Mouse (Mus musculus) C2C12 (cell line): ENCODE data around the gene Epha1. TPM values are rescaled to one million over a fixed set of nuclear protein-coding genes. Genes with fewer than 3 reads are reported as not detected.

ENCODE experiments used
- H3K27me3 ChIP-seq: one replicate; pipeline ENCODE4 v1.6.1; 2011; ENCODE audit not compliant: control insufficient read depth, insufficient read depth, insufficient read length
- H3K36me3 ChIP-seq: one replicate; pipeline ENCODE4 v1.6.1; 2011; ENCODE audit not compliant: control insufficient read depth, insufficient read depth
- H3K4me3 ChIP-seq: one replicate; pipeline ENCODE4 v1.5.1; 2011; ENCODE audit warnings: mild to moderate bottlenecking, control low read depth; ENCODE audit not compliant: poor library complexity, insufficient read depth, severe bottlenecking
- H3K79me2 ChIP-seq: one replicate; pipeline ENCODE4 v1.6.1; 2011; ENCODE audit not compliant: control insufficient read depth, insufficient read depth
- H3K79me3 ChIP-seq: one replicate; pipeline ENCODE4 v1.6.1; 2011; ENCODE audit warnings: low read depth, control low read depth
- H3ac ChIP-seq: one replicate; pipeline ENCODE3; 2011; ENCODE audit warnings: low read depth; ENCODE audit not compliant: control insufficient read depth, insufficient read length
- CEBPB ChIP-seq: IDR thresholded peaks from one replicate; pipeline ENCODE4 v1.6.1; 2011; ENCODE audit warnings: low read depth, mild to moderate bottlenecking, control low read depth, moderate library complexity
- CTCF ChIP-seq: IDR thresholded peaks from one replicate; pipeline ENCODE4 v1.5.1; 2011; ENCODE audit not compliant: control insufficient read depth, insufficient read depth, insufficient read length
- FOSL1 ChIP-seq: IDR thresholded peaks from one replicate; pipeline ENCODE4 v1.8.0; 2011; ENCODE audit warnings: mild to moderate bottlenecking, low read length; ENCODE audit not compliant: poor library complexity, insufficient read depth, severe bottlenecking
- MAX ChIP-seq: IDR thresholded peaks from one replicate; pipeline ENCODE4 v1.6.1; 2011; ENCODE audit warnings: mild to moderate bottlenecking, control low read depth
- MYOD1 ChIP-seq: IDR thresholded peaks from one replicate; pipeline ENCODE4 v1.6.1; 2011; ENCODE audit warnings: low read depth; ENCODE audit not compliant: control insufficient read depth, insufficient read length
- MYOG ChIP-seq: IDR thresholded peaks from one replicate; pipeline ENCODE4 v1.6.1; 2011; ENCODE audit not compliant: control insufficient read depth, insufficient read length; ENCODE audit errors: extremely low read depth
- USF1 ChIP-seq: IDR thresholded peaks from one replicate; pipeline ENCODE4 v1.6.1; 2011; ENCODE audit warnings: low read depth, mild to moderate bottlenecking, control low read depth, moderate library complexity
- polyA plus RNA-seq: library from polyadenylated mRNA; unstranded; fragments of >200 nt; fragmentation: generic; extraction: Trizol; gene quantifications from one replicate; pipeline ENCODE4 v1.2.1, GENCODE M21; 2012; ENCODE audit warnings: missing spikeins

Epha1 gene
- polyA plus RNA-seq, 1 experiment: 8.4 TPM

DNA sequence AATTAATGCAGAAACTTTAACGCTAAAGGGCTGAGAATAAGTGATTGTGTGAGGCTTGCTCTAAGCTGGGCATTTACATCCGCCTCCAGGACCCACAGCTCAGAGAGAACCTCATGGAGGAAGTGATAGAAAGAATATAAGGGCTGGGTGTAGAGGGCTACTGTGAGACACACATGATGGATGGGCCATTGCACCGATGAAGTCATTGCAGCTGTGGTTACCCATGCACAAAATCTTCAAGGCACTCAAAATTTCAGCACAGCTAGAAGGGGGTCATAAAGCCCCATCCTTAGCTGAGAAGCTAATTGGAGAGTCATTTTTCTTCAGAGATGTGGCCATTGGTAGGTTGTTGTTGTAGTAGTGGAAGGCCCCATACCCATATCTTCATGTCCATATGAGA, 25.2 kb upstream of the Epha1 start:
- TF ChIP-seq CEBPB (no peak), MAX (no peak), MYOD1 (no peak), MYOG (no peak), CTCF (no peak), USF1 (no peak)
- no peak overlapping the region for H3K4me3 ChIP-seq
- no peak overlapping the region for H3ac ChIP-seq
- no peaks in the 10 kb centered on the region for H3K36me3 ChIP-seq
- H3K79me3 ChIP-seq: no peaks in the 10 kb centered on the region
- no peaks in the 10 kb centered on the region for H3K27me3 ChIP-seq
- no peaks in the 10 kb centered on the region for H3K79me2 ChIP-seq

DNA sequence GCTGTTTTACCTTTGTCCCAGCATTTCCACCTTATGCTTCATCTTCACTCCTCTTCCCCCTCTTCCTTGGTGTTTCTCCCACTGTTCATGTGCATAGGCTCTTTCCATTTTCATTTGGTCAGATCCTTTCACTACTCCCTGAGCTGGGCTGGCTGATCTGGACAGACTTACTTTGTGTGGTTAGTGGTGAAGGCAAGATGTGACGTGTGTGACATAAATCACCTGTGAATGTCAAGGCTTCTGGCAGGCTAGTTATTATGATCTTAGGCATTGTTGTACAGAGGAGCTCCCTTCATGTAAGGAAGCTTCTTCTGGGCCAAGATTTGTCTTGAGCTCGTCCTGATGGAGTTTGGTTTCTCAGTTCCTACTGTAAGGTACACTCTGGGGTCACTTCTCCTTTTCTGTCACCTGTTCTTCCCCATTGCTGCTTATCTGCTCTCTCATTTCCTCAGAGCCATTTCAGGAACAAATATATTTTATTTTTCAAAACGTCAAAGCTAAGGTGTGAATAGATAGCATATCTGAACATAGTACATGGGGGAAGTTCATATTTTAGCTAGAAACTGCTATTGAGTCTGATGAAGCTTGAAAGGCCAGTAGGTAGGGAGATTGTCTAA, 24.1 kb upstream of the Epha1 start:
- Histone ChIP-seq H3K36me3 (no peaks in the 10 kb centered on the region), H3ac (no peak overlapping the region), H3K79me2 (no peaks in the 10 kb centered on the region), H3K27me3 (no peaks in the 10 kb centered on the region), H3K79me3 (no peaks in the 10 kb centered on the region), H3K4me3 (no peak overlapping the region)
- TF ChIP-seq CEBPB (no peak), MYOG (no peak), FOSL1 (no peak)

DNA sequence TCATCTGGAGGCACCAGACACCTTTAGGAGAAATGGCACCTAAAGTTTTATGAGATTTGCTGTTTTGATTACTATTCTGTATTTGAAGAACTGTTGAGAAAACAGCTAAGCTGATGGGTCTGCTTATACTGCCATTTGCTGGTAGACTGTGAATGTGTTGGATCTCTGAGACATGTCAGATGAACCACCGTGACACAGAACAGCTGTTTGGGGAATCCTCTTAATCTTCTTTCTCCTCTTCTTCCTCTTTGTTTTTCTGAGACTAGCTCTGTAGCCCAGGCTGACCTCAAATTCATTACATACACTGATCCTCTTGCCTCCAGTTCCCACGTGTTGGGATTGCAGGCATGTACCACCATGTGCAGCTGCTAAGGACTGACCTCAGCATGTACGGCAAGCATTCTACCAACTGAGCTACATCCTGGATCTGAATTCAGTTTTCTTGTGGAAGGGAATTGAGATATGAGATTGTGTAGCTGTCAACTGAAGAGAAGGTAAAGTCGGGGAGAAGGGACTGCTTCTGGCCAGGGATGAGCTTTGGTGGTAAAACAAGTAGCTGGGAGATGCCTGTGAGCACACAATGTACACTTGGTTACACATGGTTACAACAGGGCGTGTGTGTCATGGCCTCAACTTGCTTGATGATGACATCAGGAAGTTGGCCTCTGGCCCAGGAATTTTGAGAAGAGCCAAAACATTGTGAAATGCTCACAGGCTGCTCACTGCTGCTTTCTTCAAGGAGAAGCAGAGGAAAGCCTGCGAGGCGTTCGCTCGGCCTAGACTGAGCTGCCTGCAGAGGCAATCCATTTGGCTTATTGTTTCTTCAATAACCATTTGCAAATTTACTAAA, 23.1 kb upstream of the Epha1 start:
- no peak overlapping the region for H3K4me3 ChIP-seq
- H3K79me2 ChIP-seq: no peaks in the 10 kb centered on the region
- H3K79me3 ChIP-seq: no peaks in the 10 kb centered on the region
- H3ac ChIP-seq: no peak overlapping the region
- peak; percentile 95 for TF ChIP-seq CEBPB
- TF ChIP-seq FOSL1: no peak
- no peak for TF ChIP-seq USF1
- TF ChIP-seq MAX: peak; percentile 70
- TF ChIP-seq CTCF: no peak
- no peak for TF ChIP-seq MYOG
- no peak for TF ChIP-seq MYOD1
- no peaks in the 10 kb centered on the region for H3K27me3 ChIP-seq
- no peaks in the 10 kb centered on the region for H3K36me3 ChIP-seq

DNA sequence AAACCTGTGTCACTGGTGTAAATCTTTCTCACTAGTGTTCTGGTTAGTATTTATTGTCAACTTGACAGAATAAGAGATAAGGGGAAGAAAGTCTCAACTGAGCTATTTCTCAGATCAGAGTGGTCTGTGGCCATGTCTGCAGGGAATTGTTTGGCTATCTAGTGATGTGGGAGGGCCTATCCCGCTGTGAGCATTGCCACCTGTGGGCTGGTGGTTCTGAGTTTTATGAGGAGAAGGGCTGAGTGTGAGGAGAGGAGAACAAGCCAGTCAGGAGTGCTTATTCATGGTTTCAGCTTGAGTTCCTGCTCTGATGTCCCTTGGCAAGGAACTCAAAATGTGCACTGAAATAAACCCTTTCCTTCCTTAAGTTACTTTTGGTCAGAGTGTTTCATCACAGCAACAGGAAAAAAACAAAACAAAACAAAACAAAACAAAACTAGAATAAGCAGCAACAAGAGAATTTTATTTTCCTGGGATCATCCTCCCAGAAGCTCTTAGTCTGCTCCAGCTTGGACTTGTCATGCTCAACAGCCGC, 18.8 kb upstream of the Epha1 start:
- TF ChIP-seq MAX (no peak), FOSL1 (no peak), CEBPB (no peak), MYOD1 (peak; percentile 3), CTCF (no peak), USF1 (no peak), MYOG (no peak)
- Histone ChIP-seq H3K79me3 (no peaks in the 10 kb centered on the region), H3K36me3 (no peaks in the 10 kb centered on the region), H3ac (no peak overlapping the region), H3K4me3 (no peak overlapping the region), H3K79me2 (no peaks in the 10 kb centered on the region), H3K27me3 (no peaks in the 10 kb centered on the region)

DNA sequence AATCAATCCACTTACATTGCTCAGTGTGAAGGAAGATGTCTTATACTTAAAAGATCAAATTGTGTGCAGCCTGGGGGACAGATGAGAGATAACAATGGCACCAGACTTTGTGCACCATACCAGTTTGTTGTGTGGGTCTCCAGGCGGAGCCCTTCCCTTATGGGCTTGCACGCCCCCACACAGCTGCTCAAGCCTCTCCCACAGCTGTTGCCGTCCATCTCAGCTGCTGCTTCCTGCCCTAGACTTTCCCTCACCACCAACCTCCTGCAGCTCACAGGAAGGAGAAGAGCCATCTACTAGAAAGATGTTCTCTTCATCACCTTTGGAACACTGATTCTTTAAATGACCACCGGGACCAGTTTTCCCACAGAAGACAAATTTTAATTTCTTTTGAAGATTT, 12.6 kb upstream of the Epha1 start:
- Histone ChIP-seq H3K4me3 (no peak overlapping the region), H3K27me3 (no peaks in the 10 kb centered on the region), H3K79me3 (no peaks in the 10 kb centered on the region), H3ac (no peak overlapping the region), H3K79me2 (no peaks in the 10 kb centered on the region), H3K36me3 (no peaks in the 10 kb centered on the region)
- TF ChIP-seq MYOD1 (peak; percentile 100), MYOG (no peak), USF1 (no peak), MAX (no peak), CTCF (no peak), CEBPB (no peak), FOSL1 (no peak)
